Mouse (Mus musculus) neural tube, embryonic 13.5 days (tissue): ENCODE results near the gene Cers5. TPM values are rescaled to one million over a fixed set of nuclear protein-coding genes. Genes with fewer than 3 reads are reported as not detected.
"Not testable (repeated sequence)": the region's sequence is repeated elsewhere in the genome, so short reads cannot be mapped to it uniquely, and the experiment has no call there.

Experiments used
- ATAC-seq: fragments of 200-750 bp; cut with Nextera tagmentation; 2 replicates; pipeline ENCODE4 v1.8.0; 2017; ENCODE audit warnings: low read depth, mild to moderate bottlenecking, moderate TSS enrichment, moderate library complexity
- H3K27ac ChIP-seq: fragments of 300-500 bp; sonication (generic); replicated peaks from 2 replicates; pipeline ENCODE4 v1.5.1; 2015; ENCODE audit warnings: moderate library complexity, mild to moderate bottlenecking, inconsistent platforms
- H3K27me3 ChIP-seq: fragments of 300-500 bp; sonication (generic); 2 replicates; pipeline ENCODE4 v1.6.1; 2015; ENCODE audit warnings: mild to moderate bottlenecking, inconsistent platforms
- H3K36me3 ChIP-seq: fragments of 300-500 bp; sonication (generic); 2 replicates; pipeline ENCODE4 v1.6.1; 2015; ENCODE audit warnings: mild to moderate bottlenecking, inconsistent platforms
- H3K4me1 ChIP-seq: fragments of 300-500 bp; sonication (generic); replicated peaks from 2 replicates; pipeline ENCODE4 v1.6.1; 2015; ENCODE audit warnings: inconsistent platforms
- H3K4me2 ChIP-seq: fragments of 300-500 bp; sonication (generic); 2 replicates; pipeline ENCODE4 v1.6.1; 2015; ENCODE audit warnings: inconsistent platforms, mild to moderate bottlenecking, moderate library complexity
- H3K4me3 ChIP-seq: fragments of 300-500 bp; sonication (generic); 2 replicates; pipeline ENCODE4 v1.5.1; 2015; ENCODE audit warnings: mild to moderate bottlenecking, inconsistent platforms
- H3K9ac ChIP-seq: fragments of 300-500 bp; sonication (generic); 2 replicates; pipeline ENCODE4 v1.6.1; 2015; ENCODE audit warnings: moderate library complexity, mild to moderate bottlenecking, inconsistent platforms
- H3K9me3 ChIP-seq: fragments of 300-500 bp; sonication (generic); 2 replicates; pipeline ENCODE4 v1.6.1; 2016; ENCODE audit warnings: inconsistent platforms
- WGBS: fragments of 180-500 bp; shearing (Covaris S2); methylation state at CpG from one replicate; pipeline ENCODE4 v1.1.7; 2015; 5-methylcytosine and 5-hydroxymethylcytosine counted together
- polyA plus RNA-seq: library from polyadenylated mRNA; unstranded; fragments of >200 nt; fragmentation: Nextera tagmentation; extraction: Ambion mirVana; gene quantifications from 2 replicates; pipeline ENCODE4 v1.2.1, GENCODE M21; 2015

Cers5 gene
- polyA plus RNA-seq, 1 experiment from 2014 or later: 77.2 TPM

GRCm38 (mm10) chr15:99701640-99701998, 71.1 kb downstream of the Cers5 start:
- not testable (repeated sequence) for ATAC-seq, H3K27me3 ChIP-seq, H3K9me3 ChIP-seq
- Histone ChIP-seq H3K4me3 (peak overlapping the region; percentile 78), H3K27ac (peak overlapping the region; percentile 99), H3K9ac (peak overlapping the region; percentile 97; the same call in 1 of the 2 replicates), H3K4me2 (peak overlapping the region; percentile 99), H3K36me3 (peaks cover 66% of the 10 kb centered on the region), H3K4me1 (peaks cover 40% of the 10 kb centered on the region)
- WGBS: 44% methylated on average over 16 of the region's 16 CpGs

- no peak overlapping the region for H3K4me3 ChIP-seq
- WGBS: 84% methylated on average over 18 of the region's 18 CpGs
- no peak for ATAC-seq
- H3K27me3 ChIP-seq: no peaks in the 10 kb centered on the region
- H3K4me2 ChIP-seq: no peak overlapping the region
- peaks cover 33% of the 10 kb centered on the region for H3K4me1 ChIP-seq
- peaks cover 69% of the 10 kb centered on the region for H3K36me3 ChIP-seq
- H3K9me3 ChIP-seq: no peaks in the 10 kb centered on the region
- H3K27ac ChIP-seq: 0 out of 2 replicates have a peak overlapping the region, but pooled peaks have one; percentile 23
- H3K9ac ChIP-seq: peak overlapping the region; percentile 22; the same call in 1 of the 2 replicates
These were observed 72.2 kb downstream of the Cers5 start for GRCm38 (mm10) chr15:99700219-99701106.

DNA sequence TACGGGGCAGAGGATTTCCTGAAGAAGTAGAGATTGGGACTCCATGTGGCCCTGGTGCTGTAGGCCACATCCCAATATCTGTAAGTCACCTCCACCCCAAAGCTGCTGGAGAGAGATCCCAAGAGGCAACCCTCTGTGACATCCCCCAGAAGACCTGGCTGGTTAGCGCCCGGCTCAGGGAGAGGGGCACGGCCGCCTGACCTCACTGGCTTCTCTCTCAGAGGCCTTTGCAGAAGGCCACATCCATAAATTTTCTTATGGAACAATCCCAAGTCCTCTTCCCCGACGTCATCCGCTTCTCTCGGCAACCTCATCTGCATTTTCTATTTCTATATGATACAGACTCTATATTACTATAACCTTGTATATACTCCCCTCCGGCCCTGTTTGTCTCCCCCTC, 73.0 kb downstream of the Cers5 start:
- H3K4me3 ChIP-seq: no peak overlapping the region
- H3K9me3 ChIP-seq: no peaks in the 10 kb centered on the region
- no peak overlapping the region for H3K4me2 ChIP-seq
- peaks cover 71% of the 10 kb centered on the region for H3K36me3 ChIP-seq
- 59% methylated on average over 10 of the region's 10 CpGs for WGBS
- H3K27me3 ChIP-seq: no peaks in the 10 kb centered on the region
- peak overlapping the region; percentile 22; the same call in 1 of the 2 replicates for H3K9ac ChIP-seq
- H3K27ac ChIP-seq: no peak overlapping the region
- peaks cover 33% of the 10 kb centered on the region for H3K4me1 ChIP-seq
- ATAC-seq: no peak

GRCm38 (mm10) chr15:99698533-99699085, 74.1 kb downstream of the Cers5 start:
- peaks cover 33% of the 10 kb centered on the region for H3K4me1 ChIP-seq
- H3K36me3 ChIP-seq: peaks cover 69% of the 10 kb centered on the region
- no peaks in the 10 kb centered on the region for H3K27me3 ChIP-seq
- WGBS: 32% methylated on average over 20 of the region's 20 CpGs
- ATAC-seq: no peak
- H3K9ac ChIP-seq: no peak overlapping the region
- no peak overlapping the region for H3K4me2 ChIP-seq
- no peak overlapping the region for H3K4me3 ChIP-seq
- H3K9me3 ChIP-seq: no peaks in the 10 kb centered on the region
- H3K27ac ChIP-seq: peak overlapping the region; percentile 34; the same call in 1 of the 2 replicates

DNA sequence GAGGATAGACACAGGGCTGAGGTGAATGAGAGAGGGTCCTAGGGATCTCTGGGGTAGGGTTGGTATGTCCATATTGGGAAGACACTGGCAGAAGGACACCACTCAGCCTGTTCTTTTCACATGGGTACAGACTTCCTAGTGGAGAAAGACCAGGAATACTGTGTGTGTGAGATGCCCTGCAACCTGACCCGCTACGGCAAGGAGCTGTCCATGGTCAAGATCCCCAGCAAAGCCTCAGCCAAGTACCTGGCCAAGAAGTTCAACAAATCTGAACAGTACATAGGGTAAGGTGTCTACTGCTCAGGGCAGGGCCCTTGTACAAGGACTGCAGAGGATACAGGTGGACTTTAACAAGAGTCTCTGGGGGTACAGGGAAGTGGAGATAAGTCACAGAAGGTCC, 75.4 kb downstream of the Cers5 start:
- 27% methylated on average over 2 of the region's 2 CpGs for WGBS
- no peaks in the 10 kb centered on the region for H3K9me3 ChIP-seq
- H3K27me3 ChIP-seq: no peaks in the 10 kb centered on the region
- no peak overlapping the region for H3K4me3 ChIP-seq
- H3K27ac ChIP-seq: no peak overlapping the region
- H3K9ac ChIP-seq: no peak overlapping the region
- H3K4me2 ChIP-seq: no peak overlapping the region
- H3K36me3 ChIP-seq: peaks cover 75% of the 10 kb centered on the region
- peaks cover 33% of the 10 kb centered on the region for H3K4me1 ChIP-seq
- ATAC-seq: no peak

DNA sequence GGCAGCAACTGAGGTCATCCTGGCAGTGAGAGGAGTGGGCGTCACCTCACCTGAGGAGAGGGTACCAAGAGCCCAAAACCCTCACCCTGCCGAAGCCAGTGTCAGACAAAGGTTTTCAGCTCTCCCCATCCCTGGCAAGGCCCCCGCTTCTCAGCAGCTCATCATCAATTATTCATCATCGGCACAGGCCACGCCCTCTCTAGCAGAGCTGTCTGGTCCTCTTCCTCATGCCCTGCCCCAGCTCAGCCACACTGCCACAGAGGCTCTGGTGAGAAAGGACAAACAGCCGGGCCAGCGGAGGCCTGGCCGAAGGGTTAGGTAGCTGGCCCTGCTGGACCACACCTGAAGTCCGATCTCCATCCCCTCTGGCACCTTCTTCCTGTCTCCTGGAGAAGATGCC, 80.7 kb downstream of the Cers5 start:
- 43% methylated on average over 9 of the region's 9 CpGs for WGBS
- peaks cover 60% of the 10 kb centered on the region for H3K4me1 ChIP-seq
- H3K27me3 ChIP-seq: no peaks in the 10 kb centered on the region
- ATAC-seq: 0 out of 2 replicates have a peak, but pooled peaks have one; percentile 24
- peak overlapping the region; percentile 77 for H3K27ac ChIP-seq
- H3K4me2 ChIP-seq: peak overlapping the region; percentile 26; the same call in 1 of the 2 replicates
- H3K9me3 ChIP-seq: no peaks in the 10 kb centered on the region
- H3K9ac ChIP-seq: peak overlapping the region; percentile 43
- peaks cover 43% of the 10 kb centered on the region for H3K36me3 ChIP-seq
- no peak overlapping the region for H3K4me3 ChIP-seq

GRCm38 (mm10) chr15:99690924-99691323, 81.8 kb downstream of the Cers5 start:
- Histone ChIP-seq H3K27me3 (no peaks in the 10 kb centered on the region), H3K36me3 (peaks cover 42% of the 10 kb centered on the region), H3K4me3 (no peak overlapping the region), H3K9me3 (no peaks in the 10 kb centered on the region), H3K27ac (peak overlapping the region; percentile 77), H3K4me1 (peaks cover 60% of the 10 kb centered on the region), H3K9ac (peak overlapping the region; percentile 43; the same call in 1 of the 2 replicates), H3K4me2 (no peak overlapping the region)
- no peak for ATAC-seq
- WGBS: 33% methylated on average over 4 of the region's 4 CpGs

- Histone ChIP-seq H3K9ac (peak overlapping the region; percentile 12; the same call in 1 of the 2 replicates), H3K27ac (no peak overlapping the region), H3K4me3 (no peak overlapping the region), H3K27me3 (no peaks in the 10 kb centered on the region), H3K4me1 (peaks cover 45% of the 10 kb centered on the region), H3K4me2 (no peak overlapping the region), H3K9me3 (no peaks in the 10 kb centered on the region), H3K36me3 (peaks cover 42% of the 10 kb centered on the region)
- 5% methylated on average over 4 of the region's 4 CpGs for WGBS
- ATAC-seq: peak; percentile 51
These were observed 84.0 kb downstream of the Cers5 start for GRCm38 (mm10) chr15:99688712-99689111.

Other genes with a start within 250 kb of the Cers5 start
- gene Faim2, start 244.7 kb downstream of the Cers5 start, polyA plus RNA-seq: 22.2 and 23.8 TPM in 2 replicates
- gene Aqp2, start 193.8 kb downstream of the Cers5 start, polyA plus RNA-seq: not detected in 2 replicates
- 1.9 and 2.3 TPM in 2 replicates for gene Aqp5, start 182.1 kb downstream of the Cers5 start, polyA plus RNA-seq
- 3.5 and 3.6 TPM in 2 replicates for gene Aqp6, start 171.5 kb downstream of the Cers5 start, polyA plus RNA-seq
- 130 and 133 TPM in 2 replicates for gene Racgap1, start 121.2 kb downstream of the Cers5 start, polyA plus RNA-seq
- gene Asic1, start 102.5 kb downstream of the Cers5 start, polyA plus RNA-seq: 76.0 and 77.8 TPM in 2 replicates
- gene Smarcd1, start 70.8 kb downstream of the Cers5 start, polyA plus RNA-seq: 117 and 134 TPM in 2 replicates
- gene Gm17349, start 67.4 kb downstream of the Cers5 start, polyA plus RNA-seq: not detected in 2 replicates
- 1.6 and 1.8 TPM in 2 replicates for gene Gpd1, start 55.4 kb downstream of the Cers5 start, polyA plus RNA-seq
- gene Cox14, start 47.3 kb downstream of the Cers5 start, polyA plus RNA-seq: 170 and 181 TPM in 2 replicates
- 28.4 and 35.5 TPM in 2 replicates for gene Lima1, start 102.6 kb upstream of the Cers5 start, polyA plus RNA-seq
- gene Fam186a, start 194.2 kb upstream of the Cers5 start, polyA plus RNA-seq: not detected in 2 replicates
- gene Larp4, start 197.2 kb upstream of the Cers5 start, polyA plus RNA-seq: 21.9 and 26.0 TPM in 2 replicates